Mouse (Mus musculus): ENCODE data around the gene Gm37240.

Gm37240 gene

GRCm38 (mm10) chr3:84814762-84815381 is 1072.4 kb downstream of the Gm37240 start, which contains the start of gene Fbxw7:
Fbxw7 (plus strand) TSS chr3:84815268.
- peak in 1 of 2 experiments; percentile 22 for DNase-seq

- peak; percentile 100 for DNase-seq
Measured at GRCm38 (mm10) chr3:84814157-84814761, 1073.1 kb downstream of the Gm37240 start.

GRCm38 (mm10) chr3:84813436-84814156 is 1073.7 kb downstream of the Gm37240 start:
- no peak for DNase-seq

- DNase-seq, result no peak
Measured at GRCm38 (mm10) chr3:84810803-84811202, 1076.5 kb downstream of the Gm37240 start.

- no peak for DNase-seq
Measured at GRCm38 (mm10) chr3:84808906-84809305, 1078.4 kb downstream of the Gm37240 start.

- DNase-seq, result no peak
Measured at GRCm38 (mm10) chr3:84807826-84808225, 1079.5 kb downstream of the Gm37240 start.

GRCm38 (mm10) chr3:84806206-84806605 is 1081.1 kb downstream of the Gm37240 start:
- no peak for DNase-seq

GRCm38 (mm10) chr3:84804036-84804435 is 1083.3 kb downstream of the Gm37240 start:
- DNase-seq, result no peak

- DNase-seq, result no peak
Measured at GRCm38 (mm10) chr3:84787914-84788313, 1099.4 kb downstream of the Gm37240 start.

- no peak for DNase-seq
Measured at GRCm38 (mm10) chr3:84776084-84776483, 1111.2 kb downstream of the Gm37240 start.

GRCm38 (mm10) chr3:84775577-84775976 is 1111.7 kb downstream of the Gm37240 start:
- DNase-seq, result no peak

GRCm38 (mm10) chr3:84775067-84775423 is 1112.3 kb downstream of the Gm37240 start:
- DNase-seq, result no peak

GRCm38 (mm10) chr3:84774246-84775066 is 1112.9 kb downstream of the Gm37240 start:
- DNase-seq, result no peak

- no peak for DNase-seq
Measured at GRCm38 (mm10) chr3:84771980-84772379, 1115.3 kb downstream of the Gm37240 start.

GRCm38 (mm10) chr3:84770518-84770917 is 1116.8 kb downstream of the Gm37240 start:
- DNase-seq, result no peak

- DNase-seq, result no peak
Measured at GRCm38 (mm10) chr3:84769411-84769810, 1117.9 kb downstream of the Gm37240 start.

- DNase-seq, result no peak
Measured at GRCm38 (mm10) chr3:84768940-84769339, 1118.4 kb downstream of the Gm37240 start.

- DNase-seq, result no peak
Measured at GRCm38 (mm10) chr3:84753816-84754215, 1133.5 kb downstream of the Gm37240 start.

GRCm38 (mm10) chr3:84749222-84749621 is 1138.1 kb downstream of the Gm37240 start:
- DNase-seq, result no peak

GRCm38 (mm10) chr3:84748139-84748538 is 1139.2 kb downstream of the Gm37240 start:
- no peak for DNase-seq

- no peak for DNase-seq
Measured at GRCm38 (mm10) chr3:84745537-84746189, 1141.7 kb downstream of the Gm37240 start.

- no peak for DNase-seq
Measured at GRCm38 (mm10) chr3:84744707-84745106, 1142.6 kb downstream of the Gm37240 start.
